Mouse (Mus musculus) stomach, embryonic 16.5 days (tissue): ENCODE results near the gene Idh2. TPM values are rescaled to one million over a fixed set of nuclear protein-coding genes. Genes with fewer than 3 reads are reported as not detected.

Source experiments
- ATAC-seq: fragments of 200-750 bp; cut with Nextera tagmentation; 2 replicates; pipeline ENCODE4 v1.8.0; 2017; ENCODE audit warnings: moderate number of reproducible peaks, moderate TSS enrichment; ENCODE audit not compliant: insufficient read depth, low FRiP score
- H3K27ac ChIP-seq: fragments of 300-500 bp; sonication (generic); 2 replicates; pipeline ENCODE4 v1.5.1; 2014; ENCODE audit warnings: low read length
- H3K27me3 ChIP-seq: fragments of 300-500 bp; sonication (generic); 2 replicates; pipeline ENCODE4 v1.6.1; 2014; ENCODE audit warnings: low read length, control low read depth, mixed read lengths; ENCODE audit not compliant: control insufficient read depth, insufficient read depth
- H3K36me3 ChIP-seq: fragments of 300-500 bp; sonication (generic); 2 replicates; pipeline ENCODE4 v1.6.1; 2014; ENCODE audit warnings: low read length; ENCODE audit not compliant: control insufficient read depth, insufficient read depth
- H3K4me1 ChIP-seq: fragments of 300-500 bp; sonication (generic); 2 replicates; pipeline ENCODE4 v1.6.1; 2014; ENCODE audit warnings: low read length, control low read depth, mixed read lengths; ENCODE audit not compliant: control insufficient read depth, insufficient read depth
- H3K4me2 ChIP-seq: fragments of 300-500 bp; sonication (generic); 2 replicates; pipeline ENCODE4 v1.6.1; 2014; ENCODE audit warnings: low read depth, low read length, mixed read lengths
- H3K4me3 ChIP-seq: fragments of 300-500 bp; sonication (generic); replicated peaks from 2 replicates; pipeline ENCODE4 v1.5.1; 2014; ENCODE audit warnings: mild to moderate bottlenecking, low read length
- H3K9ac ChIP-seq: fragments of 300-500 bp; sonication (generic); 2 replicates; pipeline ENCODE4 v1.6.1; 2014; ENCODE audit warnings: low read length
- H3K9me3 ChIP-seq: fragments of 300-500 bp; sonication (generic); replicated peaks from 2 replicates; pipeline ENCODE4 v1.6.1; 2016; ENCODE audit warnings: low read length, control low read depth; ENCODE audit not compliant: control insufficient read depth
- WGBS: fragments of 180-500 bp; shearing (Covaris S2); extraction: QIAGEN DNeasy Blood & Tissue Kit; methylation state at CpG from one replicate; pipeline ENCODE4 v1.1.7; 2014; 5-methylcytosine and 5-hydroxymethylcytosine counted together
- polyA plus RNA-seq: library from polyadenylated mRNA; unstranded; fragments of >200 nt; fragmentation: Nextera tagmentation; extraction: Ambion mirVana; gene quantifications from 2 replicates; pipeline ENCODE4 v1.2.1, GENCODE M21; 2015

The Idh2 gene
- polyA plus RNA-seq, 1 experiment from 2014 or later, result 606 TPM

- peaks cover 42% of the 10 kb centered on the region for H3K36me3 ChIP-seq
- ATAC-seq, result no peak
Observed at GRCm38 (mm10) chr7:80091866-80092210, 23.4 kb downstream of the Idh2 start.

GRCm38 (mm10) chr7:80091004-80091865 is 24.0 kb downstream of the Idh2 start:
- H3K27ac ChIP-seq, result no peak overlapping the region
- H3K4me3 ChIP-seq, result no peak overlapping the region
- H3K9me3 ChIP-seq, result no peaks in the 10 kb centered on the region
- H3K27me3 ChIP-seq, result no peaks in the 10 kb centered on the region
- WGBS, result 61% methylated on average over 13 of the region's 13 CpGs
- no peak for ATAC-seq
- H3K9ac ChIP-seq, result peak overlapping the region; percentile 33; the same call in 1 of the 2 replicates
- H3K4me2 ChIP-seq, result no peak overlapping the region
- H3K4me1 ChIP-seq, result peaks cover 13% of the 10 kb centered on the region
- peaks cover 45% of the 10 kb centered on the region for H3K36me3 ChIP-seq

More at GRCm38 (mm10) chr7:80091866-80092210, 23.4 kb downstream of the Idh2 start:
- no peaks in the 10 kb centered on the region for H3K27me3 ChIP-seq
- no peak overlapping the region for H3K4me2 ChIP-seq
- no peak overlapping the region for H3K4me3 ChIP-seq
- peak overlapping the region; percentile 33 for H3K9ac ChIP-seq
- WGBS, result 73% methylated on average over 4 of the region's 4 CpGs
- peaks cover 13% of the 10 kb centered on the region for H3K4me1 ChIP-seq
- 0 out of 2 replicates have a peak overlapping the region, but pooled peaks have one; percentile 54 for H3K27ac ChIP-seq
- H3K9me3 ChIP-seq, result no peaks in the 10 kb centered on the region

GRCm38 (mm10) chr7:80090191-80091003 is 24.8 kb downstream of the Idh2 start:
- Histone ChIP-seq H3K27ac (no peak overlapping the region), H3K36me3 (peaks cover 39% of the 10 kb centered on the region), H3K4me2 (no peak overlapping the region), H3K9ac (no peak overlapping the region), H3K9me3 (no peaks in the 10 kb centered on the region), H3K4me1 (peaks cover 13% of the 10 kb centered on the region), H3K4me3 (no peak overlapping the region), H3K27me3 (no peaks in the 10 kb centered on the region)
- WGBS, result 87% methylated on average over 18 of the region's 18 CpGs
- ATAC-seq, result no peak

GRCm38 (mm10) chr7:80088191-80088590 is 27.0 kb downstream of the Idh2 start:
- Histone ChIP-seq H3K4me1 (peaks cover 13% of the 10 kb centered on the region), H3K9ac (no peak overlapping the region), H3K36me3 (peaks cover 22% of the 10 kb centered on the region), H3K4me2 (no peak overlapping the region), H3K9me3 (no peaks in the 10 kb centered on the region), H3K27ac (no peak overlapping the region; the same call in 1 of the 2 replicates), H3K27me3 (no peaks in the 10 kb centered on the region), H3K4me3 (no peak overlapping the region)
- 65% methylated on average over 9 of the region's 9 CpGs for WGBS
- ATAC-seq, result no peak

GRCm38 (mm10) chr7:80085970-80086715 is 29.0 kb downstream of the Idh2 start:
- Histone ChIP-seq H3K27ac (no peak overlapping the region), H3K4me3 (no peak overlapping the region), H3K4me2 (no peak overlapping the region), H3K27me3 (no peaks in the 10 kb centered on the region), H3K9ac (no peak overlapping the region), H3K9me3 (no peaks in the 10 kb centered on the region), H3K4me1 (no peaks in the 10 kb centered on the region), H3K36me3 (peaks cover 21% of the 10 kb centered on the region)
- ATAC-seq, result no peak
- WGBS, result 79% methylated on average over 33 of the region's 33 CpGs

GRCm38 (mm10) chr7:80084484-80084931 is 30.7 kb downstream of the Idh2 start:
- H3K9ac ChIP-seq, result no peak overlapping the region
- no peak for ATAC-seq
- peaks cover 18% of the 10 kb centered on the region for H3K36me3 ChIP-seq
- H3K4me1 ChIP-seq, result no peaks in the 10 kb centered on the region
- H3K4me3 ChIP-seq, result no peak overlapping the region
- H3K27me3 ChIP-seq, result no peaks in the 10 kb centered on the region
- H3K4me2 ChIP-seq, result no peak overlapping the region
- no peaks in the 10 kb centered on the region for H3K9me3 ChIP-seq
- 50% methylated on average over 7 of the region's 7 CpGs for WGBS
- H3K27ac ChIP-seq, result no peak overlapping the region

- peaks cover 21% of the 10 kb centered on the region for H3K4me1 ChIP-seq
- H3K27me3 ChIP-seq, result no peaks in the 10 kb centered on the region
- no peak overlapping the region for H3K4me2 ChIP-seq
- no peak overlapping the region for H3K4me3 ChIP-seq
- no peak overlapping the region for H3K27ac ChIP-seq
- 88% methylated on average over 42 of the region's 42 CpGs for WGBS
- H3K9me3 ChIP-seq, result no peaks in the 10 kb centered on the region
- peaks cover 14% of the 10 kb centered on the region; the same call in 1 of the 2 replicates for H3K36me3 ChIP-seq
- H3K9ac ChIP-seq, result no peak overlapping the region
- no peak for ATAC-seq
Observed at GRCm38 (mm10) chr7:80081586-80082554, 33.3 kb downstream of the Idh2 start.

GRCm38 (mm10) chr7:80078792-80079301 is 36.3 kb downstream of the Idh2 start:
- Histone ChIP-seq H3K27me3 (no peaks in the 10 kb centered on the region), H3K36me3 (peaks cover 11% of the 10 kb centered on the region; the same call in 1 of the 2 replicates), H3K9me3 (no peaks in the 10 kb centered on the region), H3K9ac (peak overlapping the region; percentile 55), H3K27ac (peak overlapping the region; percentile 78), H3K4me3 (no peak overlapping the region), H3K4me1 (peaks cover 49% of the 10 kb centered on the region), H3K4me2 (peak overlapping the region; percentile 28)
- 16% methylated on average over 14 of the region's 14 CpGs for WGBS
- ATAC-seq, result peak; percentile 38; the same call in 1 of the 2 replicates
